Mouse (Mus musculus) olfactory bulb, adult 2 months (tissue): ENCODE measurements around the gene Akap13. TPM values are rescaled to one million over a fixed set of nuclear protein-coding genes. Genes with fewer than 3 reads are reported as not detected.
"Not testable (repeated sequence)": the region's sequence is repeated elsewhere in the genome, so short reads cannot be mapped to it uniquely, and the experiment has no call there.

Source experiments
- H3K27ac ChIP-seq: fragments of 200-500 bp; 2 replicates; pipeline ENCODE4 v1.5.1; 2012; ENCODE audit warnings: low read depth, low read length; ENCODE audit not compliant: insufficient read depth
- H3K4me1 ChIP-seq: fragments of 200-500 bp; 2 replicates; pipeline ENCODE4 v1.6.1; 2012; ENCODE audit warnings: low read length; ENCODE audit not compliant: control insufficient read depth, insufficient read depth
- H3K4me3 ChIP-seq: fragments of 200-500 bp; 2 replicates; pipeline ENCODE4 v1.5.1; 2012; ENCODE audit warnings: mild to moderate bottlenecking, low read depth, low read length, moderate library complexity; ENCODE audit not compliant: insufficient read depth
- CTCF ChIP-seq: fragments of 200-500 bp; IDR thresholded peaks from 2 replicates; pipeline ENCODE4 v1.5.1; 2012; ENCODE audit warnings: low read depth, mild to moderate bottlenecking, low read length, moderate library complexity; ENCODE audit not compliant: insufficient read depth
- POLR2A ChIP-seq: fragments of 200-500 bp; IDR thresholded peaks from 2 replicates; pipeline ENCODE4 v1.6.1; 2012; ENCODE audit warnings: mild to moderate bottlenecking, low read depth, low read length, moderate library complexity; ENCODE audit not compliant: insufficient read depth
- WGBS: fragments of 180-500 bp; shearing (Covaris S2); methylation state at CpG from one replicate; pipeline ENCODE4 v1.1.7; 2018; 5-methylcytosine and 5-hydroxymethylcytosine counted together
- polyA plus RNA-seq: library from polyadenylated mRNA; stranded (reverse); fragments of >200 nt; gene quantifications from 2 replicates; pipeline ENCODE4 v1.2.4, GENCODE M21; 2012; ENCODE audit warnings: low replicate concordance; ENCODE audit not compliant: missing spikeins, insufficient read depth, insufficient read length

Akap13 gene
- polyA plus RNA-seq, 1 experiment: 67.2 TPM

- no peak overlapping the region for H3K27ac ChIP-seq
- TF ChIP-seq POLR2A: no peak
- no peak for TF ChIP-seq CTCF
- no peaks in the 10 kb centered on the region for H3K4me1 ChIP-seq
- 95% methylated on average over 6 of the region's 6 CpGs for WGBS
- no peak overlapping the region for H3K4me3 ChIP-seq
These were observed 334.4 kb downstream of the Akap13 start for GRCm38 (mm10) chr7:75789746-75790145.

GRCm38 (mm10) chr7:75791092-75791837, 335.9 kb downstream of the Akap13 start:
- H3K27ac ChIP-seq, H3K4me1 ChIP-seq, H3K4me3 ChIP-seq: not testable (repeated sequence)
- WGBS: 60% methylated on average over 13 of the region's 13 CpGs

- H3K27ac ChIP-seq: no peak overlapping the region
- WGBS: 73% methylated on average over 2 of the region's 2 CpGs
- no peak overlapping the region for H3K4me3 ChIP-seq
- TF ChIP-seq CTCF (no peak), POLR2A (no peak)
- no peaks in the 10 kb centered on the region; the same call in 1 of the 2 replicates for H3K4me1 ChIP-seq
These were observed 337.8 kb downstream of the Akap13 start for GRCm38 (mm10) chr7:75793091-75793490.

DNA sequence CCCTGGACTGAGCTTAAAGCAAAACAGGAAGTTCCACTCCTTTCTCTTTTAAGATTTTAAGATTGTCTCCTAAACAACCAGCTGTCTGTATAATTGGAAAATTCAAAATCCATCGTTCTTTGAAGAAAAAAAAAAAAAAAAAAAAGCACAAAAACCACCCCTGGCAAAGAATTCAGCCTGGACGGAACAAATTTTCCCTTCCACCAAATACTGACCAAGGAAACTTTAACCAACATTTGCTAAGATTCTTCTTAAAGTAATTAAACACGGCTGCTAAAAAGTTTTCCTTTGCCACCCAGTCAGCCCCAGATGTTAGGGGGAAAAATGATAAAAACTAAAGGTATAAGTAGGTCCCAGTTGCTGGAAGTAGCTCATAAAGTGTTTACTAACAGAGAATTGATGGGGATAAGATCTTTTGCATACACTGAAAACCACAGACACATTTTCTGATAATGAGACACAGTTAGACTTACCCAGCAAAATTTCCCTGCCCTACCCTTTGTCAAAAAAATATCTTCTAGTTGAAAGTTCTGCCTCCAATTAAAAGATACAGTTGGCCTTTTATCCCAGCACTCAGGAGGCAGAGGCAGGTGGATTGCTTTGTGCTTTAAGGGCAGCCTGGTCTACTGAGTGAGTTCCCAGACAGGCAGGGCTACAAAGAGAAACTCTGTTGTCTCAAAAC, 338.5 kb downstream of the Akap13 start:
- no peak for TF ChIP-seq CTCF
- TF ChIP-seq POLR2A: no peak
- H3K4me3 ChIP-seq: no peak overlapping the region
- no peaks in the 10 kb centered on the region; the same call in 1 of the 2 replicates for H3K4me1 ChIP-seq
- 47% methylated on average over 3 of the region's 3 CpGs for WGBS
- no peak overlapping the region for H3K27ac ChIP-seq

DNA sequence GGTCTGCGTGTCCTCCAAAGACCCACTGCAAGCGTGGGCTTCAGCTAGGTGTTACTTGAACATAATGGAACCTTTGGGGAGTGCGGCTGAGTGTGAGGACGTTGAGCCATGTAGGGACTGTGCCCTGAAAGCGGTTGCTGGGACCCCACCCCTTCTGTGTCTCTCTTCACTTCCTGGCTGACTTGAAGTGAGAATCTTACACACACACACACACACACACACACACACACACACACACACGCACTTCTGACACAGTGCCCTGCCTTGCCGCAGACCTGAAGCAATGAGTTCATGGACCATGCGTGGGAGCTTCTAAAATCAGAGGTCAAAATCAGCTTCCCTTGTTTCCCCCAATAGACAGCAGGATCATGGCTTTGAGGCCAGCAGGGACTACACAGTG, 339.8 kb downstream of the Akap13 start:
- no peak for TF ChIP-seq CTCF
- TF ChIP-seq POLR2A: no peak
- Histone ChIP-seq H3K27ac (no peak overlapping the region), H3K4me3 (no peak overlapping the region), H3K4me1 (no peaks in the 10 kb centered on the region; the same call in 1 of the 2 replicates)
- 89% methylated on average over 8 of the region's 8 CpGs for WGBS

DNA sequence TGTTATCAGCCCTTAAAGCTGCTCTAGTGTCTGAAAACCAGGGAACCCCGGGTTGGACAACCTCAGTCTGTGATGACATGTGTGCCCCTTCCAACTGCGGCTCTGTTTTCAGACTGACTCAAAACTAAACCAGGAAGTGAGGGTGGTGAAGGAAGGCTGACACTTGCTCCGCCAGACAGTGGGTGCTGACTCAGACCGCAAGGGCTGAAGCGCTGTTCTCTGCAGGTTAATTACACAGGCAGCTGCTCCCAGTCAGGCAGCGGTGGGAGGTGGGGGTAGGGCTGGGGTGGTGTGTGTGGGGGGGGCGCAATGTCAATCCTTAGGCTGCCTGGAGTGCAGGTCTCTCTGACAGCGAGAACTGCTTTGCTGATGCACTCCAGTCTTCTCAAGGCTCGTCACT, 341.1 kb downstream of the Akap13 start:
- no peak for TF ChIP-seq POLR2A
- TF ChIP-seq CTCF: no peak
- no peak overlapping the region for H3K4me3 ChIP-seq
- no peak overlapping the region for H3K27ac ChIP-seq
- 40% methylated on average over 9 of the region's 9 CpGs for WGBS
- H3K4me1 ChIP-seq: no peaks in the 10 kb centered on the region; the same call in 1 of the 2 replicates

- TF ChIP-seq POLR2A (no peak), CTCF (no peak)
- Histone ChIP-seq H3K4me1 (no peaks in the 10 kb centered on the region; the same call in 1 of the 2 replicates), H3K27ac (no peak overlapping the region), H3K4me3 (no peak overlapping the region)
- WGBS: 85% methylated on average over 4 of the region's 4 CpGs
These were observed 345.2 kb downstream of the Akap13 start for GRCm38 (mm10) chr7:75800530-75800929.

DNA sequence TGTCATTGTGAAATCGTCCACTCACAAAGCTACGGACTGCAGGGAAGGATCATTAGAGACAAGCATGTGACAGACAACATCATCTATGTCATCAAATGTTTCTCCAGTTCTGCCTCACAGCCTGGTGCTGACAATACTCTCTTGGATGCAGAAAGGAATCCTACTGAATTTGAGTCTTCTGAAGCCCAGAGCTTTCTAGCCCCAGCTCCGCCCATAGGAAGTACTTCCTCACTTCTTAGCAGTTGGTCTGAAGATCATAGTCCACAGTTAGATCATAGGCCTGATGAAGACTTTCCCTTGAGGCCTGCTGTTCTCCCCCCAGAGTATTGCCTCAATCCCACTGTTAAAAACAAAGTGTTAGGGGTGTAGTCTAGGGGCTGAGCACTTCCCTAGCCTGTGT, 345.7 kb downstream of the Akap13 start:
- Histone ChIP-seq H3K27ac (no peak overlapping the region), H3K4me3 (no peak overlapping the region), H3K4me1 (no peaks in the 10 kb centered on the region; the same call in 1 of the 2 replicates)
- no peak for TF ChIP-seq POLR2A
- TF ChIP-seq CTCF: no peak
- WGBS: 95% methylated on average over 3 of the region's 3 CpGs

GRCm38 (mm10) chr7:75801621-75802358, 346.5 kb downstream of the Akap13 start:
- WGBS: 92% methylated on average over 5 of the region's 5 CpGs
- Histone ChIP-seq H3K4me1 (no peaks in the 10 kb centered on the region), H3K4me3 (no peak overlapping the region), H3K27ac (no peak overlapping the region)
- TF ChIP-seq CTCF: no peak
- TF ChIP-seq POLR2A: no peak
